Mouse (Mus musculus): ENCODE measurements around the gene Dvl1. TPM values are rescaled to one million over a fixed set of nuclear protein-coding genes. Genes with fewer than 3 reads are reported as not detected.
A peak's percentile ranks its signal among the peaks of the same experiment; 100 is the strongest.

Dvl1 gene
- not detected in 2 replicates for polyA plus RNA-seq (2012; ENCODE audit: insufficient read depth, insufficient read length, low replicate concordance, missing spikeins)

DNA sequence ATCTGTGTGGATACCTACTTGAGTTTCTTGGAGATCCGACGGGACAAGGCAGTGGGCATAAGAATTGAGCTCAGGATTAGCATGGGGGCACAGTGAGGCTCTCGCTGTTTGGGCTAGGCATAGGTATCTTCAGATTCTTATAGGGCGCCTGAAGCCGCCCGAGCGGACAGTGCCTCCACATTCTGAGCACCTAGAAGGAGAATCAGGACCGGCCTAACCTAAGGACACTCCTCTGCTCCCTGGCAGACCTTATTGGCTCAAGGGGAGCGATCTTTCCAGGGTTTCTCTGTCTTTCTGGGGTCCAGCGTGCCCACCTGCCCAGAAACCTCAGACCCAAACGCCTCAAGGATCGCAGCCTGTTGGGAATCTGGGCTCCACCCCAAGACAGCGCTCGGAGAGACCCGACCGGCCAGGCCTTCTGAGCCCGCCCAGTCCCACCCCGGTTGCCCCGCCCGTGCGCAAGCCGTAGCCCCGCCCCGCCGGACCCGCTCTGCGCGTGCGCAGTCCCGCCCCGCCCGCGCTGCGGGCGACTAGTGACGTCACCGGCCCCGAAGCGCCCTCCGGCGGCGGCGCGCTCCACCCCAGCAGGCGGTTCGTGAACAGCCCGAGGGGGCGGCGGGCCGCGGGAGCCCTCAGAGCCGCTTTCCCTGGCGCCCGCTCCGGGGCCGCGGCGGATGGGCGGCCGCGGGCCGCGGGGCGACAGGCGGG is at the start of gene Dvl1:
TSS of gene Dvl1 (plus strand) at position 532 of the 708 bp plus-strand sequence.
- H3K27ac ChIP-seq (ENCODE audit: insufficient read depth, low read depth, low read length): peak within 1 kb of the TSS; percentile 22
- 0 out of 2 replicates have a peak, but pooled peaks have one; percentile 17 for TF ChIP-seq CTCF (IDR thresholded peaks at IDR 0.05; ENCODE audit: insufficient read depth, low read depth, low read length)
- TF ChIP-seq POLR2A (IDR thresholded peaks at IDR 0.05; ENCODE audit: insufficient read depth, low read depth, low read length): peak; percentile 92
- H3K4me3 ChIP-seq (ENCODE audit: insufficient read depth, low read depth, low read length): peak within 1 kb of the TSS; percentile 85
- H3K4me1 ChIP-seq (ENCODE audit: control insufficient read depth, insufficient read depth, low read length): peaks cover 28% of the 10 kb centered on the region
- WGBS: 3% methylated on average over 64 of the region's 65 CpGs

DNA sequence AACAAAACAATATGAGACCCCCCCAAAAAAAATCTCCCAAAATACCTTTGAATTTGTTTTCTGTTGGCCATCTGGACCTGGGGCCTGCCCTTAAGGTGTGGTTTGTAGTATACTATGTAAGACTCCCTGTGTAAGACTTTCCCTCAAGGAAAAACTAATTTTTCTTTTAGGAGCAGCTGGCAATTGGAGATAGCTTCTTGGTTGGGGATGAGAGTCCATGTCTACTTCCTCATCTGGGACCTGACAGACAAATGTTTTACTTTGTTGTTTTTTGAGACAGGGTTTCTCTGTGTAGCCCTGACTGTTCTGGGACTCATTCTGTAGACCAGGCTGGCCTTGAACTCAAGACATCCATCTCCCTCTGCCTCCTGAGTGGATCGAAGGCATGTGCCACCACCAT is 45.1 kb upstream of the Dvl1 start:
- peaks cover 9% of the 10 kb centered on the region for H3K4me1 ChIP-seq (ENCODE audit: control insufficient read depth, insufficient read depth, low read length)
- TF ChIP-seq POLR2A (IDR thresholded peaks at IDR 0.05; ENCODE audit: insufficient read depth, low read depth, low read length) (no peak), CTCF (IDR thresholded peaks at IDR 0.05; ENCODE audit: insufficient read depth, low read depth, low read length) (no peak)
- H3K4me3 ChIP-seq (ENCODE audit: insufficient read depth, low read depth, low read length): no peak overlapping the region
- WGBS: 93% methylated on average over 1 of the region's 1 CpGs
- H3K27ac ChIP-seq (ENCODE audit: insufficient read depth, low read depth, low read length): no peak overlapping the region

DNA sequence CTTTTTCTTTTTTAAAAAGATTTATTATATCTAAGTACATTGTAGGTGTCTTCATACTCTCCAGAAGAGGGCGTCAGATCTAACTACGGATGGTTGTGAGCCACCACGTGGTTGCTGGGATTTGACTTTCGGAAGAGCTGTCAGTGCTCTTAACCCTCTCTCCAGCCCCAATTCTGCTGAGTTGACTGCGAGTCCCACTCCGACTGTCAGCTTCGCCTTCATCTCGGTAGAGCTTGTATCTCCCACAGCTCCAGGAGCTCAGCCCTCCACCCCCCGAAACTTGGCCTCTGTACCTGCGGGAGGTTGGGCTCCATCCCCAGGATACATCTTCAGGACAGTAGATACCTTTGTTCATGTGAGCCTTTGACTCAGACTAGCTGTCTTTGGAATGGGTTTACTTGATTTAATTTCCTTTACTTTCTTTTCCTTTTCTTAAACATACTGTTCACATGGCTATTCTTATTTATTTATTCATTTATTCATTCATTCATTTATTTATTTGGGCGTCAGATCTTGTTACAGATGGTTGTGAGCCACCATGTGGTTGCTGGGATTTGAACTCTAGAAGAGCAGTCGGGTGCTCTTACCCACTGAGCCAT is 44.4 kb upstream of the Dvl1 start, which contains the start of gene Mrpl20:
TSS of gene Mrpl20 (plus strand) at position 138 of the 599 bp plus-strand sequence.
- TF ChIP-seq CTCF (IDR thresholded peaks at IDR 0.05; ENCODE audit: insufficient read depth, low read depth, low read length) (no peak), POLR2A (IDR thresholded peaks at IDR 0.05; ENCODE audit: insufficient read depth, low read depth, low read length) (no peak)
- WGBS: 10% methylated on average over 12 of the region's 12 CpGs
- Histone ChIP-seq H3K27ac (ENCODE audit: insufficient read depth, low read depth, low read length) (no peak within 1 kb of the TSS; the same call in none of the 2 replicates), H3K4me3 (ENCODE audit: insufficient read depth, low read depth, low read length) (peak within 1 kb of the TSS; percentile 81), H3K4me1 (ENCODE audit: control insufficient read depth, insufficient read depth, low read length) (peaks cover 9% of the 10 kb centered on the region)

DNA sequence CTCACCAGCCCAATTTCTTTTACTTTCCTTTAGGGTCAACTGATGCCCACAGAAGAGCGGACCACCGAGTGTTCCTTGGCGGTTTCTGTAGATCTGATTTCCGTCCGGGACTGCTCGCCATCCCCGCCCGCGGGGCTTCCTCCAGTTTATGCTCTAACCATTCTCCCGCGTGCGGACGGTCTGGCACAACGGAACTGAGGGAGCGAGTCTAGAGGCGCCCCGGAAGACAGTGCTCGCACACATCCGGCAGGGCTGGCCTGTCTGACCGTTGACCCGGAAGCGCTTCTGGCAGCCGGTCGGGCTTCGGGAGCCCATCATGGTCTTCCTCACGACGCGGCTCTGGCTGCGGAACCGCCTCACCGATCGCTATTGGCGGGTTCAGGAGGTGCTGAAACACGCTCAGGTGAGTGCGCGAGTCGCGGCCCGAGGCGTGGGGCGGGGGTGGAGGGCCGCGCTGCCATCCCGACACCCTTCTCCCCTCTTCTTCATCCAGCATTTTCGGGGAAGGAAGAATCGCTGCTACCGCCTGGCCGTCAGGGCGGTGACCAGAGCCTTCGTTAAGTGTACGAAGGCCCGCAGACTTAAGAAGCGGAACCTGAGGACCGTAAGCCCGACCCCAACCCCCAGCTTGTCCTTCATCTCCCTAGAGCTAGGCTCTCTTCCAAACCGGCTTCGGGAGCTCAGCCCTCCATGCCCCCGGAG is 43.7 kb upstream of the Dvl1 start:
- H3K27ac ChIP-seq (ENCODE audit: insufficient read depth, low read depth, low read length): no peak overlapping the region; the same call in none of the 2 replicates
- peak; percentile 83 for TF ChIP-seq POLR2A (IDR thresholded peaks at IDR 0.05; ENCODE audit: insufficient read depth, low read depth, low read length)
- no peak for TF ChIP-seq CTCF (IDR thresholded peaks at IDR 0.05; ENCODE audit: insufficient read depth, low read depth, low read length)
- H3K4me1 ChIP-seq (ENCODE audit: control insufficient read depth, insufficient read depth, low read length): peaks cover 9% of the 10 kb centered on the region
- under 1% methylated on average over 58 of the region's 58 CpGs for WGBS
- peak overlapping the region; percentile 81 for H3K4me3 ChIP-seq (ENCODE audit: insufficient read depth, low read depth, low read length)

DNA sequence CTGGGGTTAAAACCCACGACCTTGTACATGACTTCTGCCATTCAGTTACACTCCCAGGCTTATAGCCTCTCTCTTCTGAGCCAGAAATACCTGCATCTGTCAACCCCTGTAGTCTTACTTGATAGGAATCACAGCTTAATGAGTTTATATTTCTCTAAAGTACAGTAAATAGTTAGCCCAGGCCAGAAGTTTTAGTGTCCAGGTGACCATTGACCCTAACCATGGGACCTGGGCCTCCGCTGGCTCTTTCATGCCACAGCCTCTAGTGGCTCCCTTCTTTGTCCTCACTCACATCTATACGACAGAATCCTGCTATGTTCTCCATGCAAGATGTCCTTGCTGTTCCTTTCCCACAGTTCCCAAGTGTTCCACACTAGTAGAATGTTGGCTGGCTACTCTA is 39.4 kb upstream of the Dvl1 start:
- Histone ChIP-seq H3K4me3 (ENCODE audit: insufficient read depth, low read depth, low read length) (no peak overlapping the region), H3K4me1 (ENCODE audit: control insufficient read depth, insufficient read depth, low read length) (peaks cover 6% of the 10 kb centered on the region), H3K27ac (ENCODE audit: insufficient read depth, low read depth, low read length) (no peak overlapping the region)
- WGBS: 91% methylated on average over 3 of the region's 3 CpGs
- TF ChIP-seq CTCF (IDR thresholded peaks at IDR 0.05; ENCODE audit: insufficient read depth, low read depth, low read length) (no peak), POLR2A (IDR thresholded peaks at IDR 0.05; ENCODE audit: insufficient read depth, low read depth, low read length) (no peak)

DNA sequence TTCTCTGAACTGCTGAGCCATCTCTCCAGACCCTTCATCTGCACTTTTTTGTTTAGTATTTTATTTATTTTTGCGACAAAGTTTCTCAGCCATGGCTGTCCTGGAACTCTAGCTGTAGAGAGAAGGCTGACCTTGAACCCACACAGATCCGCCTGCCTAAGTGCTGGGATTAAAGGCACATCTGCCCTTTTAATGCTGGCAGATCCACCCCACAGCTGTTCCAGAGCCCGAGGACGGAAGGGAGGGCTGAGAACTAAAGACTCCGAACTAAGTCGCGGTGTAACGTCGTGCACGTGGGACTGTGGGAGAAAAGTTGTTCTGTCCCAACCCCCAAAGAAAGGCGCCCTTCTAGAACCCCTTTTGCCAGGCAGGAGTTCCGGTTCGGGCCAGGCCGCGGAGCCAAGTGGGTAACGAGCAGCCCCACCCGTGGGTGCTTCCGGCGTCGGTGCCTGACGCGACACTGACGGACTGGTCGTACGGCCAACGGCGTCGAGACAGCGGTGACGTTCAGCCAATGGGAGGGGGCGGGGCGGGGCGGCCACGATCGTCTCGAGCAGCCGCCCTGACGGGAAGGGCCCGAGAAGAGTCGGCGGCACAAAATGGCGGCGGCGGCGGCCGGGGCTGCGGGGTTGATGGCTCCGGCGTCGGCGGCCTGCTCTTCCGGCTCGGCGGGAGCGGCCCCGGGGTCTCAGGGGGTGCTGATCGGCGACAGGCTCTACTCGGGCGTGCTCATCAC is 35.1 kb upstream of the Dvl1 start, which contains the start of gene Ccnl2:
TSS of gene Ccnl2 (plus strand) at position 561 of the 736 bp plus-strand sequence.
- WGBS: under 1% methylated on average over 60 of the region's 60 CpGs
- TF ChIP-seq CTCF (IDR thresholded peaks at IDR 0.05; ENCODE audit: insufficient read depth, low read depth, low read length) (no peak), POLR2A (IDR thresholded peaks at IDR 0.05; ENCODE audit: insufficient read depth, low read depth, low read length) (peak; percentile 72)
- Histone ChIP-seq H3K27ac (ENCODE audit: insufficient read depth, low read depth, low read length) (peak within 1 kb of the TSS; percentile 91), H3K4me3 (ENCODE audit: insufficient read depth, low read depth, low read length) (peak within 1 kb of the TSS; percentile 73), H3K4me1 (ENCODE audit: control insufficient read depth, insufficient read depth, low read length) (no peaks in the 10 kb centered on the region)

DNA sequence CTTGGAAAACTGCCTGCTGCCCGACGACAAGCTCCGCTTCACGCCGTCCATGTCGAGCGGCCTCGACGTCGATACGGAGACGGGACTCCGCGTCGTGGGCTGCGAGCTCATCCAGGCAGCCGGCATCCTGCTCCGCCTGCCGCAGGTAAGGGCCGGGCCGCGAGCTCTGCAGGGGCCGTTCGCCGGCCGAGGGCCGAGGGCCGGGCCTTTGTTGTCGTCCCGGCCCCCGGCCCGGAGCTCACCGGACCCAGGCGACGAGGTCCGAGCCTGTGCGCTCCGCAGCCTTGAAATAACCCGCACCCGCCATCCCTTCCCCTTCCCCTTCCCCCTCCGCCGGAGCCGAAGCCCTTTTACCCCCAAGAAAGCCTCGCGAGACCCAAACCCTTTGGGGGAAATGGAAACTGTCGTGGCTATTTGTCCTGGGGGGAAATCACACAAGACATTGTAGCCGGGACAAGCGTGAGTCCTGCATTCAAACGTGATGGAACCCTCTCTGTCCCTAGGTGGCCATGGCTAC is 34.5 kb upstream of the Dvl1 start:
- TF ChIP-seq POLR2A (IDR thresholded peaks at IDR 0.05; ENCODE audit: insufficient read depth, low read depth, low read length) (no peak), CTCF (IDR thresholded peaks at IDR 0.05; ENCODE audit: insufficient read depth, low read depth, low read length) (no peak)
- Histone ChIP-seq H3K4me1 (ENCODE audit: control insufficient read depth, insufficient read depth, low read length) (no peaks in the 10 kb centered on the region), H3K27ac (ENCODE audit: insufficient read depth, low read depth, low read length) (peak overlapping the region; percentile 79), H3K4me3 (ENCODE audit: insufficient read depth, low read depth, low read length) (peak overlapping the region; percentile 73)
- under 1% methylated on average over 49 of the region's 49 CpGs for WGBS

DNA sequence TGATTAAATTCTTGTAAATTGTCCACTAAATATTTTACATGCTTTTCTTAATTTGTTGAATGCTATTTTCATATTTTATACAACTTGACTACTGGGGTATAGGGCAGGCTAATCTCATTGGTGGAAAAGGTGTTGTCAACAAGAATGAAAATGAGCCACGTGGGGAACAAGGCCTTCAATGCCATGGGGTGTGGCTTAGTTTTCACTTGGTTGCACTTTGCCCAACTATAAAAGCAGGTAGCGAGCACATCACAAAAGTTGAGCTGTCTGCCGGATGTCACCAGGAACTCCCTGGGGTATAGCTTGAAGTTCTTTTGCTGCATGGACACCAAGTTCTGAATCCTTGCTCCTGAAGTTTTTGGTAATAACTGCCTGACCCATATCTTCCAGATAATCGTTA is 29.7 kb upstream of the Dvl1 start:
- H3K4me3 ChIP-seq (ENCODE audit: insufficient read depth, low read depth, low read length): no peak overlapping the region
- H3K27ac ChIP-seq (ENCODE audit: insufficient read depth, low read depth, low read length): no peak overlapping the region
- TF ChIP-seq CTCF (IDR thresholded peaks at IDR 0.05; ENCODE audit: insufficient read depth, low read depth, low read length): no peak
- TF ChIP-seq POLR2A (IDR thresholded peaks at IDR 0.05; ENCODE audit: insufficient read depth, low read depth, low read length): no peak
- 57% methylated on average over 4 of the region's 4 CpGs for WGBS
- no peaks in the 10 kb centered on the region for H3K4me1 ChIP-seq (ENCODE audit: control insufficient read depth, insufficient read depth, low read length)
